Mouse (Mus musculus): ENCODE results near the gene Ankle1.

Gene Ankle1

DNA sequence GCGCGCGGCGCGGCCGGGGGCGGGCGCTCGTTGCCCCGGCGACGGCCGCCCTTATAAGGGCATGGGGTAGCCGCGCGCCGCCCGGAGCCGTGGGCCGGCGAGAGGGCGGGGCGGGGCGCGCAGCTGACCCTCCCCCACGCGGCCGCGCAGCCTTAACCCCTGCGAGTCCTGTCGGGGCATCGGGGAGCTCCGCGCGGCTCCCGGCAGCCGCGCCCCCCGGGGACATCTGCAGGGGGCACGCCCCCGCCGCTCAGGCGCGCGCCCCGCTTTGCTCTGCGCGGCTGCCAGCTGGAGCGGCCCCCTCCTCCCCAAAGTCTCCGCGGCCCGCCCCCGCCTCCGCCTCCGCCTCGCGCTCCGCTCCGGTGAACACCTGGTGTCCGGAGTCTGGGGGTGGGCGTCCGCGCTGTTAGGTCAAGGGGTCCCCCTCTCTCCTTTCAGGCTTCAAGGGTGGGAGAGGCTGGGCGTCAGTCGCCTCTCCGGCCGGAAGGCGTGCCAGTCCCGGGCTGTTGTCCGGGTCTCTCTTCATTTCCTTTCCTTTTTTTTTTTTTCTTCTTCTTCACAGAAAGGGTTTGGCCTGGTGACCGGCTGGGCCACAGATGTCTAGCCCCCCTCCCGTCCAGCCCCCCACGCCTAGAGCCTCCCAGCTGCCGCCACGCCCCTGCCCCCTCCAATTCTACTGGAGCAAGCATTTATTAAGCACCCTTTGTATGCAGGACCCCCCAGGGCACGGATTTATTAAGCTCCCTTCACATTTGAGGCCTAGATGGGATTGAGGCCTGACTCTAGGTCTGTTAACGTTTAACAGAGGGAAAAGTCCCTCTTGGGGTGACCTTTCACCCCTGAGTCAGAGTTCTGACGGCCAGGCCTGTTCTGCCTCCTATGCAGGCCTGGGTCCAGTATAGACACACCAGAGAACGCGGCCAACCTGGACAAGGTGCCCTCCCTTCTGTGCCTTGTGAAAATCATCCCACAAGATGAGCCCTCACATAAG lies 23.5 kb upstream of the Ankle1 start:
- DNase-seq, result peak; percentile 88

DNA sequence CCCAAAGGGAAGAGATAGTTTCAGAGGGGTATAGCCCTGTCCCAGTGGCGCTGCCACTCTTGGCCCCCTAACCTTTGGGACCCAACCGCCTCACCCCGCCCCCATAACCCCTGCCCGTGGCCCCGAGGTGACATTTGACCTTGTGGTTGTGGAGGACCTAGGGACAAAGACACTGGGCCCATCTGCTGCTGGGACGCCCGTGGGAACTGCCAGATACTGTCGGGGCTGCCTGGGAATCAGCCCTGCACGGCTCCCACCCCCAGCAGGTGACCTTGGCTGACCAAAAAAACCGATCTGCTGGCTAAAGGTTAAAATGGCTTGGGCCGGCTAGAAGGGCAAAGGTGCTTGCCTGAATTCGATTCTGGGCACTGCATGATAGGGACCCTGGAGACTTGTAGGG lies 22.4 kb upstream of the Ankle1 start:
- DNase-seq, result peak; percentile 55

GRCm38 (mm10) chr8:71383860-71384259 lies 21.9 kb upstream of the Ankle1 start:
- peak; percentile 38 for DNase-seq

DNA sequence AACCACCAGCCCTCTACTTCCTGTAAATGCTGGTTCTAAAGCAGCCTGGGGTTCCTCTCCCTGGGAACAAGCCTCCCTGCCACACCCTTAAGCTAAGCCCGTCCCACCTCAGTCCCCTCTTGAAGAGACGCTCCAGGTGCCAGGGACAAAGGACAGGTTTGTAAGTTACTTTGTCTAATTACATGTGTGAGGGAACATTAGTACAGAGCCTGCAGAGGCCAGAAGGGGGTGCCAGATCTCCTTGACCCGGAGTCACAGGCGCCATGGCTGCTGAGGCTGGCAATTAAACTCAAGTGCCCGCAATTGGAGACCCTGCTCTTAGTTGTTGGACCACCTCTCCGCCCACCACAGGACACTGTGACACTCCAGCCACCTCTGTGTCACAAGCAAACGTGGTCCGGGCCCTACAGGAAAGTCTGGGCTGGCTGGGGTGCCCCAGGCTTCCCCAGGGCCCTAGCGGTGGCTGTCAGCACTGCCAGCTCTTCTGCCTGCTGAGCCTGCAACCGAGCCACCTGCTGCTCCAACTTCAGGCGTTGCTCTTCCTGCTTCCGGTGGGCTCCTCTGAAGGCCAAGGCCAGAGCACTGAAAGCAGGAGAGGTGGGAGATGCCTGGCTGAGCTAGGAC lies 20.5 kb upstream of the Ankle1 start:
- DNase-seq, result peak; percentile 34

DNA sequence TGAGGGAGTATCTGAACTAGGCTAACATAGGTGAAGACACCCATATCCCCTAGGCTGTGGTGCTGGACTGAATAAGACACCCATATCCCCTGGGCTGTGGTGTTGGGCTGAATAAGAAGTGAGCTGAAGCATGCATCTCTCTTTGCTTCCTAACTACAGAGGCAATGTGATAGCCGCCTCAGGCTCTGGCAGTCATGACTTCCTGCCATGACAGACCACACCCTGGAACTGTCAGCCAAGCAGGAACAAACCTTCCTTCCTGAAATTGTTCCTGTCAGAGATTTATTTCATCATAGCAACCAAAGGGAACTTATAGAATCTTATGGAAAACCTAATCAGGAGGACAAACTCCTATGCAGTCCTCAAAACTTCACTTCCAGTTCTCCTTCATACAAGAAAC lies 17.5 kb upstream of the Ankle1 start:
- no peak for DNase-seq

GRCm38 (mm10) chr8:71391696-71392095 lies 14.1 kb upstream of the Ankle1 start:
- peak; percentile 1 for DNase-seq

GRCm38 (mm10) chr8:71392391-71392790 lies 13.4 kb upstream of the Ankle1 start:
- peak; percentile 11 for DNase-seq

- peak; percentile 34 for DNase-seq
These were observed 12.9 kb upstream of the Ankle1 start for GRCm38 (mm10) chr8:71392871-71393270.

GRCm38 (mm10) chr8:71394481-71394880 lies 11.3 kb upstream of the Ankle1 start:
- DNase-seq, result peak; percentile 53

DNA sequence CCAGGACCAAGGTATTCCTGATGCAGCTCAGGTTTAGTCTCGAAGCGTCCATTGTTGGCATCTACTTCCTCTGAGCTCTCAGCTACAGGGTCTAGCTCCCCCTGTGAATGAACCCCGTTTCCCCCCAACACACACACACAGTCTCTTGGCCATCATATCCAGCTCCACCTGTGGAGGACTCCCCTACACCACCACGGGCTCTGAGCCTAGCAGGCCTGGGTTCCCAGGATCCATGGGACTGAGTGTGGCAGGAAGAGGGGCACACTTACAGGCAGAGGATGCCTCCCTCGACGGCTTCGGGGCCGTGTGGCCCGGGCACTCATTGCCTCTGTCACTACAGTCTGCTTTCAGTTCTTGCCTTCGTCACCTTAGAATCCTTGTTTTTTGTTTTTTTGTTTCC lies 10.7 kb upstream of the Ankle1 start:
- DNase-seq, result no peak

DNA sequence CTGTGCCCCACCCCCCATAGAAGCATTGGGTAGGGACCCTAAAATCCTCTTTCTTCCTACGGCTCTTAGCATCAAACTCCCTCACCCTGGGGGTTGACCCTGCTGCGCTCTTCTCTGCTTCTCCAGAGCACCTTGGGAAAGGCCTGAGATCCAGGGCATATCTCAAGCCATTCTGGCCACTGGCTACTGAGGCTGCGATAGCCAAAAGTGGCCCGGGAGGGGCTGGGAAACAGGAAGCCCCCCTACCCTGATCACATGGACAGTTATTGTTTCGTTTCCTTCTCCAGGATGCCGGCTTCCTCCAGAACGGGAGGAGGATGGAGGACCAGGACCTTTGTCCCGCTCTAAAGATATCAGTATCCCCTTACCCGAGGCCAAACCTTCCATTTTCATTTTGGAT lies 10.2 kb upstream of the Ankle1 start, which contains the start of gene Ushbp1:
Ushbp1 (minus strand) TSS at position 174 of the 400 bp plus-strand sequence.
- peak; percentile 61 for DNase-seq

- peak; percentile 98 for DNase-seq
These were observed 9.0 kb upstream of the Ankle1 start, which contains the start of gene Babam1 for GRCm38 (mm10) chr8:71396639-71397305. TSS of gene Babam1 (plus strand) at chr8:71396861.

DNA sequence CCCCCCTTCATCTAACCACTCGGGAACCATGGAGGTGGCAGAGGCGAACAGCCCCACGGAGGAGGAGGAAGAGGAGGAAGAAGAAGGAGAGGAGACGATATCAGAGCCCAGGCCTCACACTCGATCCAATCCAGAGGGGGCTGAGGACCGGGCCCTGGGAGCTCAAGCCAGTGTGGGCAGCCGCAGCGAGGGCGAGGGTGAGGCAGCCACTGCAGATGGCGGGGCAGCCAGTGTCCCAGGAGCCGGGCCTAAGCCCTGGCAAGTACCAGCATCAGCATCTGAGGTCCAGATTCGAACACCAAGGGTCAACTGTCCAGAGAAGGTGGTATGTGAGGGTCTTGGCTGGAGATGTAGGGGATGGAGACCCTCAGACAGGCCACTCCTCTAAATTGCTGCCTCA lies 8.1 kb upstream of the Ankle1 start:
- DNase-seq, result peak; percentile 62

GRCm38 (mm10) chr8:71400826-71401225 lies 5.0 kb upstream of the Ankle1 start:
- peak; percentile 8 for DNase-seq

GRCm38 (mm10) chr8:71401454-71401853 lies 4.4 kb upstream of the Ankle1 start:
- peak; percentile 15 for DNase-seq

- DNase-seq, result peak; percentile 25
These were observed 3.3 kb upstream of the Ankle1 start for GRCm38 (mm10) chr8:71402446-71402964.

DNA sequence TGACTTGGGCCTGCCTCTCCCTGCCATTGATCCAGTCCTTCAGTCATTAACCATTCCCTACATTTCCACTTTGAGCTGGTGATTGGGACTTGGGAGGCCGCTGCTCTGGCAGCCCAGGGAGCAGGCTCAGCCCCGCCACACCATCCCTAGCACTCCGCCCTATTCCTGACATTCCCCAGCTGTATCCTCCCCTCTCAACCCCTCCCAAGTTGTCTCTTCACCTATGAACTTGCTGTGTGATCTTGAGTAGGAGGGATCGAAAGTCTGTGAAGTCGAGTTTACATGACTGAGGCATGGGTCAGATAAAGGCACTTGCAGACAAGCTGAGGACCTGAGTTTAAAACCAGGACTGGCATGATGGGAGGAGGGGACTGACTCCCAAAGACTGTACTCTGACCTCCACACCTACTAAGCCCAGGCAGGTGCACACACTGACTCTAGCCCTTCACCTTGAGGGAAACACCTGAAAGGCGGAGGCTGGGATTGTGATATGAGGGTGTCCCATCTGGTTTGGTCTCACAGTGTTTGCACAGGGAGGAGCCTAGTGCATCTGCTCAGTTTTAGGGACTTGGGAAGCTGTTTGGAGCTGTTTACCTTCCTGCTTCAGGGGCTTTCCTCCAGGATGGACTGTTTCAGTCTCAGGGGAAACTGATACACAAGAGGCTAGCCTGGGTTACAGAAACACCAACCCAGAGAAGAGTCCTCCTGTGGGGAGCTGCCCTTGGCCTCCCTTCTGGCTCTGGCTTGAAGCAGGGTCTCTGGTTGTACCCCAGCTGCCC lies 2.5 kb upstream of the Ankle1 start:
- DNase-seq, result peak; percentile 7

GRCm38 (mm10) chr8:71404011-71404410 lies 1.8 kb upstream of the Ankle1 start:
- DNase-seq, result peak; percentile 30

DNA sequence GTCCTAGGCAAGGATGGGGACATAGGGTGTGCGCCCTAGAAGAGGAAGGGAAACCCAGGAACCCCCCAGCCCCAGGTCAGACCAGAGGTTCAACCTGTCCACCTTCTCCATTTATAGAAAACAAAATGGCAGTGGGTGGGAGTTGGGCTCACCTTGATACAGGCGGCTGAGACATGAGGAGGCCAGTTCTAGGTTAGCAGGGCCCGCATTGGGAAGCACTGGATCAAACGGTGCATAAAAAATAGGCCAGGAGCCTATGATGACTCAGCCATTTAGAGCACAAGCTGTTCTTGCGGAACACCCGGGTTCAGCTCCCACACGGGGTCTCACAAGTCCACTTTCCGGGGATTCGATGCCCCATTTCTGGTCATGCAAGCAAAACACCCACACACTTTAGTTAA lies 859 bp upstream of the Ankle1 start:
- DNase-seq, result peak; percentile 32

DNA sequence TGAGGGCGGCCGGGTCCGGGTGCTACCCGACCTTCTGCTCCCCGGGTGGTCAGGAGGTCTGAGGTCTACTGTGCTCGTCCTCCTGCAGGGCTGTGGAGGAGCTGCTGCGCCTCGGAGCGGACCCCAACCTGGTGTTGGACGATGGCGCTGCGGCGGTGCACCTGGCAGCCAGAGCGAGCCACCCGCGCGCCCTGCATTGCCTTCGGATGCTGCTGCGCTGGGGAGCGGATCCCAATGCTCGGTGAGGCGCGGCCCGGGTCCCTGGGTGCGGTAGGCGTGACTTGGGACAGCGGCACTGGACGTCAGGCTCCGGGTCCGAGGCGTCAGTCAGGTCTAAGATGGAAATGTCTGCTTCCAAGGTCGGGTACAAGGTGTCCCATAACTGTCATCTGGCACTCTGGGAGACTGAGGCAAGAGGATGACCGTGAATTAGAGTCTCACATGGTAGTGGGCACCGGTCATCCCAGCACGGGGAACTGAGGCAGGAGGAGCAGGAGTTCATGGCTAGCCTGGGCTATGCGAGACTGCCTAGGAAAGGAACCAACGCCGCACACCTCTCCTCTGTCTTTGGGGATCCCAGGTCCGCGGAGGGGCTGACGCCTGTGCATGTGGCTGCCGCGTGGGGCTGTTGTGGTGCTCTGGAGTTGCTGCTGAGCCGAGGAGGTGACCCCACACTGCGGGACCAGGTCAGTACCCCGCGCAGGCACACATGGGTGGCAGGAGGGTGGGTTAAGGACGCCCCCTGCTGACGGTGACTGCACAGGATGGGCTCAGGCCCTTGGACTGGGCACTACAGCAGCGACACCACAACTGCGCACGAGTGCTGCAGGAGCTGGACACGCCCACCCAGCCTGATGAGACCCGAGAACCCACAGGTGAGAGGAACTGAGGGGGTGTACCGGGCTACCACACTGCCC lies 547 bp downstream of the Ankle1 start:
- DNase-seq, result peak; percentile 55

DNA sequence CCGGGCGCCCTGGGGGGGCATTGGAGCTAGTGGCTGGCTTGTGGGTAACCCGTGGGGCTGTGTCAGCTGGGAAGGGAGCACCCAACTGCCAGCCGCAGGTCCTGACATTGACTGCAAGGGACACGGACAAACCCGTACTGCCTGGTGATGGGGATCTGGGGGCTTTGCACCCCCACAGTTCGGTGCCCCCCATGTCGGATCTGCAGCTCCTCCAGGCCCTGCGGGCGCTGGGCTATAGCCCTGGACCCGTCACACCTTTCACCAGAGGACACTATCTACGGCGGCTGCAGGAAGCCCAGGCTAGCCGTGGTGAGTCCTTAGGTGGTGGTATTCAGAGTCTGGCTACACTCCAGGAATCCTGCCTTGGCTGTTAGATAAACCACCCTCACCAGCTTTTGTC lies 1.6 kb downstream of the Ankle1 start:
- DNase-seq, result peak; percentile 23

All from cerebellum, adult 9-11 months (tissue).